Mouse (Mus musculus) intestine, embryonic 16.5 days (tissue): Measurements from ENCODE around the gene Serpinb9d. TPM values are rescaled to one million over a fixed set of nuclear protein-coding genes. Genes with fewer than 3 reads are reported as not detected.
"Not testable (repeated sequence)": the region's sequence is repeated elsewhere in the genome, so short reads cannot be mapped to it uniquely, and the experiment has no call there.

Experiments
- ATAC-seq: fragments of 200-750 bp; cut with Nextera tagmentation; 2 replicates; pipeline ENCODE4 v1.8.0; 2017; ENCODE audit warnings: moderate TSS enrichment, moderate library complexity
- H3K27ac ChIP-seq: fragments of 300-500 bp; sonication (generic); 2 replicates; pipeline ENCODE4 v1.5.1; 2014; ENCODE audit warnings: mild to moderate bottlenecking, low read length
- H3K27me3 ChIP-seq: fragments of 300-500 bp; sonication (generic); replicated peaks from 2 replicates; pipeline ENCODE4 v1.6.1; 2014; ENCODE audit warnings: low read length, control low read depth, mixed read lengths; ENCODE audit not compliant: control insufficient read depth, insufficient read depth
- H3K36me3 ChIP-seq: fragments of 300-500 bp; sonication (generic); 2 replicates; pipeline ENCODE4 v1.6.1; 2014; ENCODE audit warnings: low read length, control low read depth; ENCODE audit not compliant: control insufficient read depth, insufficient read depth
- H3K4me1 ChIP-seq: fragments of 300-500 bp; sonication (generic); 2 replicates; pipeline ENCODE4 v1.6.1; 2014; ENCODE audit warnings: low read length, control low read depth, mixed read lengths; ENCODE audit not compliant: control insufficient read depth, insufficient read depth
- H3K4me2 ChIP-seq: fragments of 300-500 bp; sonication (generic); 2 replicates; pipeline ENCODE4 v1.6.1; 2014; ENCODE audit warnings: low read depth, low read length, control low read depth
- H3K4me3 ChIP-seq: fragments of 300-500 bp; sonication (generic); 2 replicates; pipeline ENCODE4 v1.5.1; 2014; ENCODE audit warnings: mild to moderate bottlenecking, low read length
- H3K9ac ChIP-seq: fragments of 300-500 bp; sonication (generic); 2 replicates; pipeline ENCODE4 v1.6.1; 2014; ENCODE audit warnings: low read depth, low read length
- H3K9me3 ChIP-seq: fragments of 300-500 bp; sonication (generic); 2 replicates; pipeline ENCODE4 v1.6.1; 2016; ENCODE audit warnings: low read length, control low read depth; ENCODE audit not compliant: control insufficient read depth
- WGBS: fragments of 180-500 bp; shearing (Covaris S2); extraction: QIAGEN DNeasy Blood & Tissue Kit; methylation state at CpG from one replicate; pipeline ENCODE4 v1.1.7; 2014; 5-methylcytosine and 5-hydroxymethylcytosine counted together
- polyA plus RNA-seq: library from polyadenylated mRNA; unstranded; fragments of >200 nt; fragmentation: Nextera tagmentation; extraction: Ambion mirVana; gene quantifications from 2 replicates; pipeline ENCODE4 v1.2.1, GENCODE M21; 2015

The Serpinb9d gene
- polyA plus RNA-seq, result not detected in 2 replicates

GRCm38 (mm10) chr13:33192659-33193058 is at the start of gene Serpinb9d:
TSS of gene Serpinb9d (plus strand) at chr13:33192959.
- Histone ChIP-seq H3K9me3 (no peaks in the 10 kb centered on the region), H3K27ac (no peak within 1 kb of the TSS), H3K9ac (no peak within 1 kb of the TSS), H3K4me1 (no peaks in the 10 kb centered on the region), H3K36me3 (no peaks in the 10 kb centered on the region), H3K4me3 (no peak within 1 kb of the TSS), H3K4me2 (no peak within 1 kb of the TSS), H3K27me3 (no peaks in the 10 kb centered on the region)
- ATAC-seq, result no peak
- 80% methylated on average over 5 of the region's 5 CpGs for WGBS

GRCm38 (mm10) chr13:33159642-33160041 is 33.1 kb upstream of the Serpinb9d start, which contains the start of gene Serpinb9c:
TSS of gene Serpinb9c (minus strand) at chr13:33159742.
- Histone ChIP-seq H3K4me2 (no peak within 1 kb of the TSS), H3K9me3 (no peaks in the 10 kb centered on the region), H3K27me3 (no peaks in the 10 kb centered on the region), H3K27ac (no peak within 1 kb of the TSS), H3K4me1 (no peaks in the 10 kb centered on the region), H3K9ac (no peak within 1 kb of the TSS), H3K36me3 (no peaks in the 10 kb centered on the region), H3K4me3 (no peak within 1 kb of the TSS)
- WGBS, result 83% methylated on average over 4 of the region's 4 CpGs
- ATAC-seq, result no peak

GRCm38 (mm10) chr13:33190486-33190885 is 2.3 kb upstream of the Serpinb9d start:
- not testable (repeated sequence) for H3K27me3 ChIP-seq, H3K4me1 ChIP-seq, H3K9ac ChIP-seq, H3K9me3 ChIP-seq, H3K27ac ChIP-seq, ATAC-seq, H3K4me3 ChIP-seq, H3K36me3 ChIP-seq, H3K4me2 ChIP-seq
- WGBS, result 97% methylated on average over 1 of the region's 1 CpGs

- Histone ChIP-seq H3K4me3 (no peak overlapping the region), H3K4me1 (no peaks in the 10 kb centered on the region), H3K4me2 (no peak overlapping the region), H3K9ac (no peak overlapping the region), H3K27me3 (no peaks in the 10 kb centered on the region), H3K36me3 (no peaks in the 10 kb centered on the region), H3K27ac (no peak overlapping the region), H3K9me3 (no peaks in the 10 kb centered on the region)
- no peak for ATAC-seq
- 74% methylated on average over 2 of the region's 2 CpGs for WGBS
These were observed 7.0 kb downstream of the Serpinb9d start for GRCm38 (mm10) chr13:33199740-33200139.

- not testable (repeated sequence) for H3K36me3 ChIP-seq, H3K9me3 ChIP-seq, H3K4me3 ChIP-seq, H3K4me1 ChIP-seq, H3K4me2 ChIP-seq, H3K27ac ChIP-seq, H3K27me3 ChIP-seq, ATAC-seq, H3K9ac ChIP-seq
- 91% methylated on average over 2 of the region's 2 CpGs for WGBS
These were observed 56.6 kb downstream of the Serpinb9d start, which contains the start of gene Serpinb9e for GRCm38 (mm10) chr13:33249312-33249711. TSS of gene Serpinb9e (plus strand) at chr13:33249612.

Other genes starting within 250 kb of the Serpinb9d start
- 3.7 TPM in 2 replicates for gene Serpinb6b, start 227.8 kb upstream of the Serpinb9d start, polyA plus RNA-seq
- gene Serpinb9, start 189.7 kb upstream of the Serpinb9d start, polyA plus RNA-seq, result 7.3 and 7.4 TPM in 2 replicates
- gene Serpinb9b, start 165.5 kb upstream of the Serpinb9d start, polyA plus RNA-seq, result 0.16 and 0.32 TPM in 2 replicates
- gene Serpinb1b, start 114.4 kb upstream of the Serpinb9d start, polyA plus RNA-seq, result 0.15 and 0.18 TPM in 2 replicates
- gene Serpinb9c, start 33.2 kb upstream of the Serpinb9d start, polyA plus RNA-seq, result not detected in 2 replicates
- not detected in 2 replicates for gene Serpinb9e, start 56.7 kb downstream of the Serpinb9d start, polyA plus RNA-seq
- not detected in 2 replicates for gene Serpinb9f, start 131.1 kb downstream of the Serpinb9d start, polyA plus RNA-seq
- not detected in 2 replicates for gene Gm11397, start 202.8 kb downstream of the Serpinb9d start, polyA plus RNA-seq